ENCODE assay signal across 19 mouse cellular contexts in the genomic region with DNA sequence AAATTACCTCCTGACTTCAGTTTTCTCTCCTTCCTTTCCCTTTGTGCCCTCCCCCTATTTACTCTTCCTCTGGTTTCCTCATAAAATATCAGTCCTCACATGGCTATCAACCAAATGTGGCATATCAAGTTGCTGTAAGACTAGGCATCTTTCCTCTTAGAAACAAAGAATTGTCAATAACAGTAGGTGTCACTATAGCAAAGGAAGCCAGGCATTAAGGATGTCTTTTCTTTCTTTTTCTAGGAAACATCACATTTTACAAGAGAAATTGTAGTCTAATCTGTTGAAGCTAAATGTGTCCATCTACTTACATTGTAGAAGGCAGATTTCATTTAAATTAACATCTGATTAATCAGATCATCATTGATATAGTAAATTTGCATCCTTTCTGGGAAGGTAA.
A peak's percentile ranks its signal among the peaks of the same experiment; 100 is the strongest.
DNase-seq lines count a peak whose midpoint lies in the region; ATAC-seq and TF ChIP-seq lines count a peak whose summit lies in the region.
"Had no signal": no experiment of that assay in that cellular context is flagged by ENCODE, and none has a peak within 500 bp of the region (broad histone marks: within the 10 kb centered on the region; RNA-seq: fewer than 3 reads in every experiment).

No protein-coding gene starts in this region.

- DNase-seq in heart, postnatal 0 days (ENCODE audit: low spot score), result no peak
- no peak for DNase-seq in heart, embryonic 10.5 days (ENCODE audit: low spot score)
- peak; percentile 4 for DNase-seq in lung, embryonic 14.5 days
- no peak for DNase-seq in lung, adult 2 months
- DNase-seq in NIH3T3 (ENCODE audit: low read depth), result peak; percentile 29
- peak; percentile 50 for DNase-seq in midbrain, postnatal 0 days (ENCODE audit: low spot score)
- no peak for DNase-seq in B cell, adult 2 months
- DNase-seq: adrenal gland, postnatal 14 days; cerebellum, adult 8-10 months; heart, adult 11 months; kidney, adult 18-20 months; kidney, postnatal 25 days; lung, adult 18-20 months; lung, postnatal 4 days; spleen, adult 18-20 months; thymus, postnatal 14 days had no signal

- no peaks in the 10 kb centered on the region for H3K36me3 ChIP-seq in heart, postnatal 0 days (replicated peaks; ENCODE audit: control insufficient read depth, insufficient read depth, low read length)
- no peaks in the 10 kb centered on the region for H3K36me3 ChIP-seq in heart, embryonic 10.5 days
- no peaks in the 10 kb centered on the region for H3K36me3 ChIP-seq in lung, embryonic 14.5 days (ENCODE audit: insufficient read depth)
- no peaks in the 10 kb centered on the region for H3K36me3 ChIP-seq in midbrain, postnatal 0 days (ENCODE audit: insufficient read depth, low read length)
- H3K36me3 ChIP-seq: limb, embryonic 15.5 days; stomach, embryonic 15.5 days had no signal

- no peaks in the 10 kb centered on the region for H3K4me1 ChIP-seq in heart, postnatal 0 days (ENCODE audit: control insufficient read depth, insufficient read depth)
- H3K4me1 ChIP-seq in heart, embryonic 10.5 days, result no peaks in the 10 kb centered on the region
- no peaks in the 10 kb centered on the region for H3K4me1 ChIP-seq in lung, embryonic 14.5 days (ENCODE audit: insufficient read depth)
- H3K4me1 ChIP-seq in lung, adult 2 months (ENCODE audit: control insufficient read depth, insufficient read depth, low read length), result no peaks in the 10 kb centered on the region
- no peaks in the 10 kb centered on the region for H3K4me1 ChIP-seq in midbrain, postnatal 0 days (ENCODE audit: insufficient read depth, low read length)
- H3K4me1 ChIP-seq: limb, embryonic 15.5 days; stomach, embryonic 15.5 days had no signal

- peak; percentile 14; the same call in 1 of the 2 replicates for TF ChIP-seq CTCF in heart, postnatal 0 days (IDR thresholded peaks at IDR 0.05; ENCODE audit: low read depth)
- no peak for TF ChIP-seq CTCF in lung, embryonic 14.5 days (IDR thresholded peaks at IDR 0.05; ENCODE audit: low read depth)
- no peak for TF ChIP-seq CTCF in lung, adult 2 months (IDR thresholded peaks at IDR 0.05; ENCODE audit: insufficient read depth, low read length)
- peak; percentile 86 for TF ChIP-seq CTCF in midbrain, postnatal 0 days (IDR thresholded peaks at IDR 0.05)

- no peak overlapping the region for H3K27ac ChIP-seq in heart, postnatal 0 days (ENCODE audit: low read depth)
- H3K27ac ChIP-seq in heart, embryonic 10.5 days, result no peak overlapping the region
- no peak overlapping the region for H3K27ac ChIP-seq in lung, embryonic 14.5 days (ENCODE audit: low read depth)
- no peak overlapping the region for H3K27ac ChIP-seq in midbrain, postnatal 0 days (ENCODE audit: low read depth, low read length)
- H3K27ac ChIP-seq: limb, embryonic 15.5 days; stomach, embryonic 15.5 days had no signal

- no peak for ATAC-seq in heart, postnatal 0 days (ENCODE audit: insufficient read depth, low read depth)
- ATAC-seq in lung, embryonic 14.5 days (ENCODE audit: insufficient read depth), result no peak
- no peak for ATAC-seq in midbrain, postnatal 0 days (ENCODE audit: low FRiP score)
- no peak for ATAC-seq in megakaryocyte progenitor cell, adult 5-6 weeks (replicated peaks; ENCODE audit: poor library complexity)

- H3K9ac ChIP-seq in heart, postnatal 0 days (replicated peaks; ENCODE audit: low read depth, low read length), result no peak overlapping the region
- H3K9ac ChIP-seq in lung, embryonic 14.5 days, result no peak overlapping the region
- no peak overlapping the region for H3K9ac ChIP-seq in midbrain, postnatal 0 days (replicated peaks; ENCODE audit: low read length, poor library complexity, severe bottlenecking)
- H3K9ac ChIP-seq: limb, embryonic 15.5 days; stomach, embryonic 15.5 days had no signal

- TF ChIP-seq POLR2A in lung, adult 2 months (IDR thresholded peaks at IDR 0.05; ENCODE audit: borderline replicate concordance, extremely low read depth, low read depth, low read length), result no peak

- H3K27me3 ChIP-seq in heart, postnatal 0 days (ENCODE audit: control insufficient read depth, insufficient read depth, low read length), result no peaks in the 10 kb centered on the region
- H3K27me3 ChIP-seq in heart, embryonic 10.5 days (ENCODE audit: insufficient read depth, poor library complexity, severe bottlenecking), result no peaks in the 10 kb centered on the region
- no peaks in the 10 kb centered on the region for H3K27me3 ChIP-seq in lung, embryonic 14.5 days (ENCODE audit: insufficient read depth, low read length)
- H3K27me3 ChIP-seq in midbrain, postnatal 0 days (ENCODE audit: insufficient read depth, low read length), result no peaks in the 10 kb centered on the region
- H3K27me3 ChIP-seq: limb, embryonic 15.5 days; stomach, embryonic 15.5 days had no signal

- no peaks in the 10 kb centered on the region for H3K9me3 ChIP-seq in heart, postnatal 0 days (replicated peaks; ENCODE audit: control insufficient read depth, low read length)
- no peaks in the 10 kb centered on the region for H3K9me3 ChIP-seq in heart, embryonic 10.5 days
- no peaks in the 10 kb centered on the region for H3K9me3 ChIP-seq in lung, embryonic 14.5 days (ENCODE audit: low read depth, low read length)
- no peaks in the 10 kb centered on the region for H3K9me3 ChIP-seq in midbrain, postnatal 0 days (ENCODE audit: low read length)
- H3K9me3 ChIP-seq: limb, embryonic 15.5 days; stomach, embryonic 15.5 days had no signal

- no peak for TF ChIP-seq EP300 in heart, postnatal 0 days (IDR thresholded peaks at IDR 0.05; ENCODE audit: low read depth)

- no peak overlapping the region for H3K4me3 ChIP-seq in heart, postnatal 0 days (ENCODE audit: low read depth, low read length)
- H3K4me3 ChIP-seq in heart, embryonic 10.5 days, result no peak overlapping the region
- no peak overlapping the region for H3K4me3 ChIP-seq in lung, embryonic 14.5 days (ENCODE audit: low read depth, low read length)
- H3K4me3 ChIP-seq in lung, adult 2 months (replicated peaks; ENCODE audit: extremely low read depth, low read depth, low read length), result no peak overlapping the region
- H3K4me3 ChIP-seq in midbrain, postnatal 0 days (ENCODE audit: low read depth, low read length), result no peak overlapping the region
- H3K4me3 ChIP-seq: limb, embryonic 15.5 days; stomach, embryonic 15.5 days had no signal

- no peak overlapping the region for H3K4me2 ChIP-seq in heart, postnatal 0 days (ENCODE audit: low read depth, low read length)
- no peak overlapping the region for H3K4me2 ChIP-seq in lung, embryonic 14.5 days
- H3K4me2 ChIP-seq in midbrain, postnatal 0 days (ENCODE audit: low read depth, low read length, poor library complexity, severe bottlenecking), result no peak overlapping the region
- H3K4me2 ChIP-seq: limb, embryonic 15.5 days; stomach, embryonic 15.5 days had no signal

Comparison
In these comparisons a context has a peak if more than half of its experiments do, and no peak if none do; other contexts are left out.
1. DNase-seq: peak in lung, embryonic 14.5 days (single experiment), NIH3T3 (single experiment) and midbrain, postnatal 0 days (single experiment); none in heart, postnatal 0 days (single experiment), heart, embryonic 10.5 days (single experiment), lung, adult 2 months (single experiment) and B cell, adult 2 months (0 of 2).
2. CTCF ChIP-seq: peak in heart, postnatal 0 days (single experiment) and midbrain, postnatal 0 days (single experiment); none in lung, embryonic 14.5 days (single experiment) and lung, adult 2 months (single experiment).